Mouse (Mus musculus) gastrocnemius, adult 2 months (tissue): ENCODE measurements at regions not wholly inside any gene's neighbourhood (a gene's known extent, or its start where the extent isn't known, plus 50 kb on each side); places are given as distances from the start of the nearest gene placed in this dataset.

Experiments used
- DNase-seq: peaks from one replicate; pipeline ENCODE4 v3.0.0; 2022
- H3K27ac ChIP-seq: fragments of 200-600 bp; 2 replicates; pipeline ENCODE4 v1.8.1; 2022; ENCODE audit warnings: mild to moderate bottlenecking
- H3K4me3 ChIP-seq: fragments of 200-600 bp; 2 replicates; pipeline ENCODE4 v1.8.1; 2022; ENCODE audit warnings: mild to moderate bottlenecking, moderate library complexity
- CTCF ChIP-seq: fragments of 200-600 bp; IDR thresholded peaks from 2 replicates; pipeline ENCODE4 v1.8.1; 2022; ENCODE audit warnings: antibody characterized with exemption, mild to moderate bottlenecking, moderate library complexity
- intact Hi-C: fragments of 180-260 bp; cut with DNase I; formaldehyde crosslinking; loops from one replicate; pipeline ENCODE4 v1.15.1; 2025

GRCm38 (mm10) chr9:63841102-63841501 lies 83.3 kb upstream of the Smad3 start:
- Histone ChIP-seq H3K27ac (no peak overlapping the region), H3K4me3 (no peak overlapping the region)
- TF ChIP-seq CTCF: no peak
- intact Hi-C loops: loop anchor here (5.0 kb wide), 4 partner anchors 74 to 704 kb away; no protein-coding TSS in a partner anchor
- no peak for DNase-seq

GRCm38 (mm10) chr9:63838996-63839772 lies 81.4 kb upstream of the Smad3 start:
- TF ChIP-seq CTCF: no peak
- intact Hi-C loops: no loop called here
- peak; percentile 35 for DNase-seq
- H3K27ac ChIP-seq: no peak overlapping the region
- no peak overlapping the region for H3K4me3 ChIP-seq

DNA sequence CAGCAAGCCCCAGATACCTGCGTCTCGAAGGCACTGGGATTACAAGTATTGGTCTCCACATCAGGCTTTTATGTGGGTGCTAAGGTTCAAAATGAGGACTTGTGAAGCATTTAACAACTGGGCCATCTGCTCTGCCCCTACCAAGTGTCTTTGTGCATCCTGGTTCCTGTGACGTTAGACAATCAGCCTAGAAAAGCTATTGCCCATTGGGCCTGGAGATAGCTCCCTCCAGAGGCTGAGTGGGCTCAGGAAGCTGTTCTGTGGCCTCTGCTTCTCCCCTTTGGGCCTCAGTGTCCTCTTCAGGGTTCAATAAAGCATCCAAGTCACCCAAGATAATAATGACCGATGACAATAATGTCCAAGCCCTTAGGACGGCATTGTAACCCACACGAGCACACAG lies 79.8 kb upstream of the Smad3 start:
- peak; percentile 45 for TF ChIP-seq CTCF
- intact Hi-C loops: no loop called here
- Histone ChIP-seq H3K4me3 (no peak overlapping the region), H3K27ac (no peak overlapping the region)
- no peak for DNase-seq

DNA sequence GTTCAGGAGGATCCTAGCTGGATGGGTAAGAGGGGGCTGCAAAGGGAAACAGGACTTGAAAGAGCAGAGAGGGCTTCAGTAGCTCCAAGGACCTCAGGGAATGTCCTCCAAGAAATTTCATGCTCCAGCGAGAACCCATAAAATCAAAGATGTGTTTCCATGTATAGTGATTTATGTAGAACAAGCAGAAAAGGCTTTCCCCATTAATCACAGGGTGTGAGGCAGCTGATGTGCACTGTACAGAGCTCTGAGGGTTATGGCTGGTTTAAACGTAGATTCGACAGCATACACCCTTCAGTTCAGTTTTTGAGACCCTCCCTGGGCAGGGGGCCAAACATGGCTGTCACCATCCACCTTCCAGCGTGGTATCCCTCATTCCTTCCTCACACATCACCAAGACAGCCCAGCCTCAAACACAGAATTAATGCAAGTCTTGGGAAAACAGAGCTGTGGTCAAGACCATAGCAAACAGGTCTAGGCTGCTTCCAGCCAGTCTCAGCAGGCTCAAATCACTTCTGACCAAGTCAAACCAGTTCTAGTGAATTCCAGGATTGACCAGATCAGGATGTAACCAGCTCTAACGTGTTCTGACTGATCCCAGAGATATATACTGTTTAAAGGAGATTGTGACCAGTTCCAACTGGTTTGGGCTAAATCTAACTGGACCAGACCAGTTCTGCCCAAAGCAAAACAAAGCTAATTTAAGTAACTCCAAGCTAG lies 78.9 kb upstream of the Smad3 start:
- Histone ChIP-seq H3K27ac (no peak overlapping the region), H3K4me3 (no peak overlapping the region)
- no peak for TF ChIP-seq CTCF
- intact Hi-C loops: no loop called here
- no peak for DNase-seq

DNA sequence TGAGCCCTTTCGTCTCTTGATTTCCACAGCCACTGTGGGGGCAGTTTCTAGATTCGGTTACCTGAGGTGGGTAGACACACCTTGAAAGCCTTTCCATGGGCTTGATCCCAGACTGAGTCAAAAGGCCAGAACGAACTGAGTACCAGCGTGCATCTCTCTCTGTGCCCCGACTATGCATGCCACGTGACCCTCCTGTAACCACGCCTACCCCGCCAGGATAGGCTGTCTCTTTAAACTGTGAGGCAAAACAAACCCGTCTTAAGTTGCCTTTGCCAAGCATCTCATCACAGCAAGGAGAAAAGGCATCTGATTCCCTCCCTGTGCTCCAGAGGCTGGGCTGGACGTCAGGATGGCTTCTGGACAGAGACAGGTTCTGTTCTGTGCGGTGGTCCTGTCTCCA lies 78.2 kb upstream of the Smad3 start:
- no peak for TF ChIP-seq CTCF
- Histone ChIP-seq H3K4me3 (no peak overlapping the region), H3K27ac (no peak overlapping the region)
- intact Hi-C loops: no loop called here
- no peak for DNase-seq

- no peak for TF ChIP-seq CTCF
- Histone ChIP-seq H3K27ac (no peak overlapping the region), H3K4me3 (no peak overlapping the region)
- no peak for DNase-seq
- intact Hi-C loops: no loop called here
These were observed 76.6 kb upstream of the Smad3 start for GRCm38 (mm10) chr9:63834416-63834815.

- no peak for TF ChIP-seq CTCF
- no peak for DNase-seq
- Histone ChIP-seq H3K27ac (no peak overlapping the region), H3K4me3 (no peak overlapping the region)
- intact Hi-C loops: no loop called here
These were observed 60.4 kb upstream of the Smad3 start for GRCm38 (mm10) chr9:63818163-63818562.

DNA sequence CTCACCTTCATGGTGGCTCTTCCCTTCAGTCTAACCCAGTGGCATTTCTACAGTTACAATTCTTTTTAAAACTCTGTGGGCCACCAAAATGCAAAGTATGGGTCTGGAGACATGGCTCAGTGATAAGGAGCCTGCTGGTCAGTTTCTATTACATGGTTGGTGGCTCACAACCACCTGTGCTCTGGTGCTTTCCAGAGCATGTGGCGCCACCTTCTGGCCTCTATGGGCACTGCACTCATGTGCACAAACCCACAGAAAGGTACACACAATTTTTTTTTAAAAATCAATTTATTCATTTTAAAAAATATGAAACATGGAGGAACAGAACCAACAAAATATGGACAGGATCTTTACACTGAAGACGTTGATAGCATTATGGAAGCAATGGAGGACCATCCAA lies 58.7 kb upstream of the Smad3 start:
- intact Hi-C loops: no loop called here
- TF ChIP-seq CTCF: peak; percentile 62
- Histone ChIP-seq H3K27ac (no peak overlapping the region), H3K4me3 (no peak overlapping the region)
- no peak for DNase-seq

GRCm38 (mm10) chr9:63809901-63810587 lies 52.2 kb upstream of the Smad3 start:
- Histone ChIP-seq H3K27ac (no peak overlapping the region), H3K4me3 (no peak overlapping the region)
- intact Hi-C loops: no loop called here
- no peak for TF ChIP-seq CTCF
- no peak for DNase-seq
